Comparison of ENCODE assay signal across 32 mouse cellular contexts in genomic region chr11:100785774-100786173, GRCm38 (mm10). TPM values are rescaled to one million over a fixed set of nuclear protein-coding genes. Genes with fewer than 3 reads are reported as not detected.
A peak's percentile ranks its signal among the peaks of the same experiment; 100 is the strongest.
DNase-seq lines count a peak whose midpoint lies in the region; ATAC-seq and TF ChIP-seq lines count a peak whose summit lies in the region.
"Had no signal": no experiment of that assay in that cellular context is flagged by ENCODE, and none has a peak within 500 bp of the region (broad histone marks: within the 10 kb centered on the region; RNA-seq: fewer than 3 reads in every experiment).

No protein-coding gene starts in this region.

- 66% methylated on average over 2 of the region's 2 CpGs for WGBS in hindbrain, postnatal 0 days
- 94% methylated on average over 2 of the region's 2 CpGs for WGBS in hindbrain, embryonic 10.5 days

- no peaks in the 10 kb centered on the region for H3K4me1 ChIP-seq in hindbrain, postnatal 0 days (ENCODE audit: insufficient read depth, low read length)
- H3K4me1 ChIP-seq in hindbrain, embryonic 10.5 days (replicated peaks): peaks cover 21% of the 10 kb centered on the region
- H3K4me1 ChIP-seq: forebrain, embryonic 13.5 days; hindbrain, embryonic 15.5 days; intestine, embryonic 15.5 days had no signal

- H3K4me3 ChIP-seq in hindbrain, postnatal 0 days (ENCODE audit: low read length): no peak overlapping the region
- no peak overlapping the region for H3K4me3 ChIP-seq in hindbrain, embryonic 10.5 days
- H3K4me3 ChIP-seq: embryonic facial prominence, embryonic 10.5 days; embryonic facial prominence, embryonic 13.5 days; erythroblast, embryonic 14.5 days; forebrain, embryonic 13.5 days; heart, adult 2 months; heart, embryonic 10.5 days; heart, embryonic 13.5 days; hindbrain, embryonic 12.5 days; hindbrain, embryonic 15.5 days; intestine, embryonic 15.5 days had no signal

- H3K9me3 ChIP-seq in hindbrain, postnatal 0 days (ENCODE audit: low read length): no peaks in the 10 kb centered on the region
- H3K9me3 ChIP-seq in hindbrain, embryonic 10.5 days: no peaks in the 10 kb centered on the region
- H3K9me3 ChIP-seq: embryonic facial prominence, embryonic 10.5 days; embryonic facial prominence, embryonic 13.5 days; forebrain, embryonic 13.5 days; heart, embryonic 10.5 days; heart, embryonic 13.5 days; hindbrain, embryonic 12.5 days; hindbrain, embryonic 15.5 days; intestine, embryonic 15.5 days had no signal

- no peak for TF ChIP-seq POLR2A in brain, embryonic 14.5 days (IDR thresholded peaks at IDR 0.05; ENCODE audit: borderline replicate concordance, extremely low read depth, insufficient read depth, insufficient read length, poor library complexity, severe bottlenecking)

- peak; percentile 67 to 73 for DNase-seq in cerebellum, postnatal 10 days
- DNase-seq in cerebellum, adult 11 months: no peak
- peak; percentile 24 for DNase-seq in hindbrain, postnatal 0 days (ENCODE audit: low spot score)
- no peak for DNase-seq in hindbrain, embryonic 10.5 days (ENCODE audit: low spot score)
- DNase-seq in brain, embryonic 14.5 days (ENCODE audit: low read depth): peak; percentile 44
- DNase-seq: adrenal gland, adult 2 months; adrenal gland, postnatal 14 days; B cell, adult 2 months; cerebellum, adult 9-11 months; cerebellum, postnatal 36 days; gastrocnemius, postnatal 10 days; gastrocnemius, postnatal 36 days; heart, adult 2 months; heart, postnatal 14 days; heart, postnatal 4 days; kidney, adult 11 months; kidney, adult 8-10 months had no signal

- no peaks in the 10 kb centered on the region for H3K27me3 ChIP-seq in hindbrain, postnatal 0 days (ENCODE audit: insufficient read depth, low read length)
- no peaks in the 10 kb centered on the region for H3K27me3 ChIP-seq in hindbrain, embryonic 10.5 days (ENCODE audit: insufficient read depth, poor library complexity, severe bottlenecking)
- H3K27me3 ChIP-seq: embryonic facial prominence, embryonic 13.5 days; forebrain, embryonic 13.5 days; heart, embryonic 13.5 days; hindbrain, embryonic 12.5 days; hindbrain, embryonic 15.5 days; intestine, embryonic 15.5 days had no signal

- no peak overlapping the region for H3K27ac ChIP-seq in hindbrain, postnatal 0 days
- H3K27ac ChIP-seq in hindbrain, embryonic 10.5 days: no peak overlapping the region
- H3K27ac ChIP-seq: embryonic facial prominence, embryonic 13.5 days; forebrain, embryonic 13.5 days; heart, adult 2 months; heart, embryonic 10.5 days; heart, embryonic 13.5 days; hindbrain, embryonic 12.5 days; hindbrain, embryonic 15.5 days; intestine, embryonic 15.5 days had no signal

- peaks cover 25% of the 10 kb centered on the region; the same call in 1 of the 2 replicates for H3K36me3 ChIP-seq in hindbrain, postnatal 0 days (ENCODE audit: insufficient read depth, low read length)
- peaks cover 43% of the 10 kb centered on the region for H3K36me3 ChIP-seq in hindbrain, embryonic 10.5 days

- H3K4me2 ChIP-seq in hindbrain, postnatal 0 days (ENCODE audit: low read depth, low read length): no peak overlapping the region
- H3K4me2 ChIP-seq: embryonic facial prominence, embryonic 13.5 days; forebrain, embryonic 13.5 days; heart, embryonic 13.5 days; hindbrain, embryonic 12.5 days; hindbrain, embryonic 15.5 days; intestine, embryonic 15.5 days had no signal

- no peak overlapping the region for H3K9ac ChIP-seq in hindbrain, postnatal 0 days (replicated peaks; ENCODE audit: low read length)
- H3K9ac ChIP-seq: embryonic facial prominence, embryonic 13.5 days; forebrain, embryonic 13.5 days; heart, embryonic 13.5 days; hindbrain, embryonic 12.5 days; hindbrain, embryonic 15.5 days; intestine, embryonic 15.5 days had no signal

- TF ChIP-seq CTCF in hindbrain, postnatal 0 days (IDR thresholded peaks at IDR 0.05; ENCODE audit: low read depth): no peak
- TF ChIP-seq CTCF in brain, embryonic 14.5 days (IDR thresholded peaks at IDR 0.05; ENCODE audit: borderline replicate concordance, extremely low read depth, insufficient read depth, insufficient read length): no peak

- no peak for ATAC-seq in hindbrain, postnatal 0 days
- no peak for ATAC-seq in CD4-positive, CD25-positive, alpha-beta regulatory T cell, adult 4 months
- ATAC-seq: forebrain, embryonic 13.5 days; intestine, embryonic 15.5 days had no signal

RNA-seq across cellular contexts. Expression of gene Ghdc, which starts 15.0 kb away (rescaled TPM):
- total RNA-seq in hindbrain, postnatal 0 days (2014; rRNA removed): 15.9 and 20.9 TPM in 2 replicates
- 7.5 and 8.3 TPM in 2 replicates for polyA plus RNA-seq in hindbrain, postnatal 0 days (2015; fragmentation: Nextera tagmentation; extraction: Ambion mirVana)
- 3.9 and 4.3 TPM in 2 replicates for polyA plus RNA-seq in hindbrain, embryonic 10.5 days (2016; fragmentation: Nextera tagmentation; extraction: Ambion mirVana)
- polyA plus RNA-seq in brain, embryonic 14.5 days (2012; rRNA removed): 5.5 and 7.7 TPM in 2 replicates
- 1 to 10 TPM; 2.7 to 3.1 TPM for polyA plus RNA-seq in CD4-positive, CD25-positive, alpha-beta regulatory T cell, adult 4 months (2017; shearing (Covaris generic))

RNA-seq across cellular contexts. Expression of gene Hcrt, which starts 23.0 kb away (rescaled TPM):
- total RNA-seq in hindbrain, postnatal 0 days (2014; rRNA removed): 6.9 TPM in 1 of 2 replicates, not detected in the other
- 0.88 and 1.2 TPM in 2 replicates for polyA plus RNA-seq in hindbrain, postnatal 0 days (2015; fragmentation: Nextera tagmentation; extraction: Ambion mirVana)
- not detected in 2 replicates for polyA plus RNA-seq in hindbrain, embryonic 10.5 days (2016; fragmentation: Nextera tagmentation; extraction: Ambion mirVana)
- polyA plus RNA-seq in brain, embryonic 14.5 days (2012; rRNA removed): 0.45 and 0.91 TPM in 2 replicates
- not detected for polyA plus RNA-seq in CD4-positive, CD25-positive, alpha-beta regulatory T cell, adult 4 months (2017; shearing (Covaris generic))
- total RNA-seq: adrenal gland, adult 2 months; adrenal gland, postnatal 14 days; adrenal gland, postnatal 4 days; gastrocnemius, adult 18-20 months; gastrocnemius, postnatal 10 days; gastrocnemius, postnatal 36 days; granulocyte monocyte progenitor cell, adult 5-6 weeks; heart, adult 2 months; heart, postnatal 14 days; heart, postnatal 4 days; MEL had no signal
- polyA plus RNA-seq: adrenal gland, adult 2 months; embryonic facial prominence, embryonic 10.5 days; embryonic facial prominence, embryonic 13.5 days; erythroblast, embryonic 14.5 days; forebrain, embryonic 13.5 days; heart, adult 2 months; heart, embryonic 10.5 days; heart, embryonic 13.5 days; heart, embryonic 16.5 days; hindbrain, embryonic 12.5 days; intestine, embryonic 15.5 days had no signal

RNA-seq across cellular contexts. Expression of gene Kcnh4, which starts 26.0 kb away (rescaled TPM):
- total RNA-seq in hindbrain, postnatal 0 days (2014; rRNA removed): 10.0 and 12.9 TPM in 2 replicates
- 3.6 and 4.2 TPM in 2 replicates for polyA plus RNA-seq in hindbrain, postnatal 0 days (2015; fragmentation: Nextera tagmentation; extraction: Ambion mirVana)
- polyA plus RNA-seq in hindbrain, embryonic 10.5 days (2016; fragmentation: Nextera tagmentation; extraction: Ambion mirVana): 1.5 and 4.4 TPM in 2 replicates
- polyA plus RNA-seq in brain, embryonic 14.5 days (2012; rRNA removed): 33.1 and 36.4 TPM in 2 replicates
- polyA plus RNA-seq in CD4-positive, CD25-positive, alpha-beta regulatory T cell, adult 4 months (2017; shearing (Covaris generic)): not detected
- total RNA-seq: gastrocnemius, adult 18-20 months; gastrocnemius, postnatal 10 days; gastrocnemius, postnatal 36 days; granulocyte monocyte progenitor cell, adult 5-6 weeks; heart, adult 2 months; heart, postnatal 14 days; heart, postnatal 4 days had no signal
- polyA plus RNA-seq: erythroblast, embryonic 14.5 days; heart, embryonic 10.5 days; heart, embryonic 13.5 days; heart, embryonic 16.5 days had no signal

RNA-seq across cellular contexts. Expression of gene Rab5c, which starts 47.8 kb away (rescaled TPM):
- total RNA-seq in hindbrain, postnatal 0 days (2014; rRNA removed): 246 and 248 TPM in 2 replicates
- 34.1 and 34.4 TPM in 2 replicates for polyA plus RNA-seq in hindbrain, postnatal 0 days (2015; fragmentation: Nextera tagmentation; extraction: Ambion mirVana)
- polyA plus RNA-seq in hindbrain, embryonic 10.5 days (2016; fragmentation: Nextera tagmentation; extraction: Ambion mirVana): 16.8 and 37.2 TPM in 2 replicates
- polyA plus RNA-seq in brain, embryonic 14.5 days (2012; rRNA removed): 236 and 270 TPM in 2 replicates
- polyA plus RNA-seq in CD4-positive, CD25-positive, alpha-beta regulatory T cell, adult 4 months (2017; shearing (Covaris generic)): 10 to 100 TPM; 21.2 to 35.8 TPM

Comparison
In these comparisons a context has a peak if more than half of its experiments do, and no peak if none do; other contexts are left out.
1. DNase-seq: peak in cerebellum, postnatal 10 days (2 of 2), hindbrain, postnatal 0 days (single experiment) and brain, embryonic 14.5 days (single experiment); none in cerebellum, adult 11 months (single experiment) and hindbrain, embryonic 10.5 days (single experiment).